Comparison of ENCODE assay signal across 8 mouse cellular contexts in genomic region chr15:26893136-26893535, GRCm38 (mm10). TPM values are rescaled to one million over a fixed set of nuclear protein-coding genes. Genes with fewer than 3 reads are reported as not detected.
DNase-seq lines count a peak whose midpoint lies in the region; ATAC-seq and TF ChIP-seq lines count a peak whose summit lies in the region.
"Had no signal": no experiment of that assay in that cellular context is flagged by ENCODE, and none has a peak within 500 bp of the region (broad histone marks: within the 10 kb centered on the region; RNA-seq: fewer than 3 reads in every experiment).

No protein-coding gene starts in this region.

- ATAC-seq in kidney, embryonic 15.5 days (replicated peaks; ENCODE audit: low FRiP score) = no peak
- ATAC-seq in embryonic facial prominence, embryonic 15.5 days (ENCODE audit: insufficient number of reproducible peaks, low FRiP score, low TSS enrichment, low read depth) = no peak
- ATAC-seq in hindbrain, embryonic 16.5 days = no peak

- peaks cover 5% of the 10 kb centered on the region for H3K79me2 ChIP-seq in myocyte (ENCODE audit: control insufficient read depth, insufficient read depth)

- no peak overlapping the region for H3K9ac ChIP-seq in kidney, embryonic 15.5 days
- no peak overlapping the region for H3K9ac ChIP-seq in embryonic facial prominence, embryonic 15.5 days
- H3K9ac ChIP-seq in hindbrain, embryonic 16.5 days (ENCODE audit: low read depth, low read length) = no peak overlapping the region

- no peak for TF ChIP-seq POLR2A in myocyte (IDR thresholded peaks at IDR 0.05; ENCODE audit: insufficient read length, low read depth)

- H3K9me3 ChIP-seq in kidney, embryonic 15.5 days (replicated peaks) = no peaks in the 10 kb centered on the region
- no peaks in the 10 kb centered on the region for H3K9me3 ChIP-seq in embryonic facial prominence, embryonic 15.5 days (replicated peaks)
- H3K9me3 ChIP-seq in hindbrain, embryonic 16.5 days (ENCODE audit: control insufficient read depth, low read length) = no peaks in the 10 kb centered on the region

- DNase-seq in kidney, adult 18-20 months = no peak
- DNase-seq in left cerebral cortex, adult 9 months (ENCODE audit: low spot score in 2 of 2) = no peak
- no peak for DNase-seq in left cerebral cortex, adult 2 months (ENCODE audit: extremely low spot score in 1 of 2, low spot score in 2 of 2)
- DNase-seq: kidney, adult 11 months had no signal

- H3ac ChIP-seq in myocyte (ENCODE audit: control insufficient read depth, insufficient read length) = no peak overlapping the region

- H3K4me3 ChIP-seq in kidney, embryonic 15.5 days (replicated peaks) = peak overlapping the region; percentile 29
- peak overlapping the region; percentile 82 for H3K4me3 ChIP-seq in embryonic facial prominence, embryonic 15.5 days (replicated peaks)
- H3K4me3 ChIP-seq in hindbrain, embryonic 16.5 days (ENCODE audit: low read length) = no peak overlapping the region
- peak overlapping the region; percentile 49 for H3K4me3 ChIP-seq in myocyte
- H3K4me3 ChIP-seq in left cerebral cortex, adult 2 months = no peak overlapping the region

- peaks cover 4% of the 10 kb centered on the region; the same call in 1 of the 2 replicates for H3K27me3 ChIP-seq in kidney, embryonic 15.5 days
- H3K27me3 ChIP-seq in embryonic facial prominence, embryonic 15.5 days = no peaks in the 10 kb centered on the region
- no peaks in the 10 kb centered on the region for H3K27me3 ChIP-seq in hindbrain, embryonic 16.5 days (replicated peaks; ENCODE audit: control insufficient read depth, insufficient read depth, low read length)
- no peaks in the 10 kb centered on the region for H3K27me3 ChIP-seq in myocyte (ENCODE audit: control insufficient read depth, insufficient read depth, insufficient read length)

- no peak for TF ChIP-seq CTCF in left cerebral cortex, adult 2 months (IDR thresholded peaks at IDR 0.05)

- H3K4me1 ChIP-seq in kidney, embryonic 15.5 days = peaks cover 9% of the 10 kb centered on the region
- peaks cover 10% of the 10 kb centered on the region; the same call in 1 of the 2 replicates for H3K4me1 ChIP-seq in embryonic facial prominence, embryonic 15.5 days
- peaks cover 6% of the 10 kb centered on the region for H3K4me1 ChIP-seq in hindbrain, embryonic 16.5 days (ENCODE audit: control insufficient read depth, insufficient read depth, low read depth, low read length)

- 17% methylated on average over 4 of the region's 4 CpGs for WGBS in kidney, embryonic 15.5 days
- 19% methylated on average over 4 of the region's 4 CpGs for WGBS in embryonic facial prominence, embryonic 15.5 days
- 45% methylated on average over 4 of the region's 4 CpGs for WGBS in hindbrain, embryonic 16.5 days

- H3K4me2 ChIP-seq in kidney, embryonic 15.5 days = peak overlapping the region; percentile 83
- peak overlapping the region; percentile 66 for H3K4me2 ChIP-seq in embryonic facial prominence, embryonic 15.5 days (replicated peaks)
- peak overlapping the region; percentile 40 for H3K4me2 ChIP-seq in hindbrain, embryonic 16.5 days (ENCODE audit: low read length)
- peak overlapping the region; percentile 97 for H3K4me2 ChIP-seq in myocyte (ENCODE audit: low read depth)

- H3K36me3 ChIP-seq in kidney, embryonic 15.5 days = no peaks in the 10 kb centered on the region
- H3K36me3 ChIP-seq in embryonic facial prominence, embryonic 15.5 days = no peaks in the 10 kb centered on the region
- H3K36me3 ChIP-seq in hindbrain, embryonic 16.5 days (ENCODE audit: control insufficient read depth, insufficient read depth, low read length) = no peaks in the 10 kb centered on the region
- H3K36me3 ChIP-seq in myocyte (ENCODE audit: control insufficient read depth, insufficient read depth) = no peaks in the 10 kb centered on the region

- intact Hi-C loops in left cerebral cortex, adult 2 months (cut with DNase I) = no loop called here

- no peak overlapping the region for H3K27ac ChIP-seq in kidney, embryonic 15.5 days
- H3K27ac ChIP-seq in embryonic facial prominence, embryonic 15.5 days (replicated peaks) = 0 out of 2 replicates have a peak overlapping the region, but pooled peaks have one; percentile 5
- H3K27ac ChIP-seq in hindbrain, embryonic 16.5 days (ENCODE audit: low read depth, low read length) = no peak overlapping the region
- H3K27ac ChIP-seq in left cerebral cortex, adult 2 months = no peak overlapping the region

TF ChIP-seq in myocyte, 11 proteins besides CTCF, POLR2A, EP300 and RAD21:
- no peak for TF ChIP-seq MYOD1 (IDR thresholded peaks at IDR 0.05; ENCODE audit: control insufficient read depth in 1 of 3, insufficient read length in 2 of 3, low read depth in 2 of 3)
- peak; percentile 68 for TF ChIP-seq USF1 (IDR thresholded peaks at IDR 0.05; ENCODE audit: low read depth)
- TF ChIP-seq E2F4 (IDR thresholded peaks at IDR 0.05; ENCODE audit: insufficient read depth) = no peak
TF ChIP-seq in myocyte: peak in this region for 1.

RNA-seq across cellular contexts. Expression of gene Fbxl7, which starts 2.2 kb away (rescaled TPM):
- polyA plus RNA-seq in kidney, embryonic 15.5 days (2015; fragmentation: Nextera tagmentation; extraction: Ambion mirVana) = 15.2 and 16.9 TPM in 2 replicates
- polyA plus RNA-seq in embryonic facial prominence, embryonic 15.5 days (2015; fragmentation: Nextera tagmentation; extraction: Ambion mirVana) = 23.7 and 26.2 TPM in 2 replicates
- 9.1 and 10.1 TPM in 2 replicates for polyA plus RNA-seq in hindbrain, embryonic 16.5 days (2015; fragmentation: Nextera tagmentation; extraction: Ambion mirVana)
- polyA plus RNA-seq in myocyte (2012; fragmentation: generic; extraction: Trizol) = 8.3 TPM
- 1 to 10 TPM; 1.9 to 2.3 TPM for total RNA-seq in left cerebral cortex, adult 2 months (2021)

Comparison
In these comparisons a context has a peak if more than half of its experiments do, and no peak if none do; other contexts are left out.
1. H3K4me2 ChIP-seq: peak in every context shown above with its lines; median percentile 97 in myocyte; 83 in kidney, embryonic 15.5 days; 66 in embryonic facial prominence, embryonic 15.5 days; 40 in hindbrain, embryonic 16.5 days.
2. H3K4me3 ChIP-seq: peak in kidney, embryonic 15.5 days (single experiment), embryonic facial prominence, embryonic 15.5 days (single experiment) and myocyte (single experiment); none in hindbrain, embryonic 16.5 days (single experiment) and left cerebral cortex, adult 2 months (single experiment).